Mouse (Mus musculus) cortical plate, adult 2 months (tissue): ENCODE results near the gene Nap1l4. TPM values are rescaled to one million over a fixed set of nuclear protein-coding genes. Genes with fewer than 3 reads are reported as not detected.

Experiments
- H3K27ac ChIP-seq: fragments of 200-500 bp; 2 replicates; pipeline ENCODE4 v1.5.1; 2012; ENCODE audit warnings: low read length, control low read depth, inconsistent platforms; ENCODE audit not compliant: insufficient read depth
- H3K4me1 ChIP-seq: fragments of 200-500 bp; 2 replicates; pipeline ENCODE4 v1.6.1; 2011; ENCODE audit warnings: low read length; ENCODE audit not compliant: control insufficient read depth, insufficient read depth
- H3K4me3 ChIP-seq: fragments of 200-500 bp; 2 replicates; pipeline ENCODE4 v1.5.1; 2011; ENCODE audit warnings: mild to moderate bottlenecking, low read length, control low read depth; ENCODE audit not compliant: insufficient read depth
- CTCF ChIP-seq: fragments of 200-500 bp; IDR thresholded peaks from 2 replicates; pipeline ENCODE4 v1.5.1; 2011; ENCODE audit warnings: mild to moderate bottlenecking, control low read depth, low read length; ENCODE audit not compliant: insufficient read depth; ENCODE audit errors: extremely low read depth
- POLR2A ChIP-seq: fragments of 200-500 bp; IDR thresholded peaks from 2 replicates; pipeline ENCODE4 v1.6.1; 2011; ENCODE audit warnings: mild to moderate bottlenecking, low read length, control low read depth; ENCODE audit not compliant: insufficient read depth; ENCODE audit errors: extremely low read depth
- polyA plus RNA-seq: library from polyadenylated mRNA; depleted of rRNA; stranded (reverse); fragments of >200 nt; gene quantifications from 2 replicates; pipeline ENCODE4 v1.2.3, GENCODE M21; 2012

The Nap1l4 gene
- polyA plus RNA-seq, 1 experiment: 130 TPM

GRCm38 (mm10) chr7:143493616-143494126, 55.2 kb downstream of the Nap1l4 start:
- H3K27ac ChIP-seq: no peak overlapping the region
- no peak overlapping the region for H3K4me3 ChIP-seq
- no peaks in the 10 kb centered on the region for H3K4me1 ChIP-seq
- TF ChIP-seq POLR2A: no peak

- no peak for TF ChIP-seq POLR2A
- TF ChIP-seq CTCF: no peak
- no peak overlapping the region for H3K27ac ChIP-seq
- H3K4me3 ChIP-seq: no peak overlapping the region
- H3K4me1 ChIP-seq: no peaks in the 10 kb centered on the region
Measured at GRCm38 (mm10) chr7:143489735-143490134, 59.2 kb downstream of the Nap1l4 start.

GRCm38 (mm10) chr7:143482541-143482940, 66.4 kb downstream of the Nap1l4 start:
- H3K27ac ChIP-seq: no peak overlapping the region
- TF ChIP-seq POLR2A: no peak
- TF ChIP-seq CTCF: no peak
- no peaks in the 10 kb centered on the region for H3K4me1 ChIP-seq
- H3K4me3 ChIP-seq: no peak overlapping the region

- Histone ChIP-seq H3K4me1 (no peaks in the 10 kb centered on the region), H3K27ac (no peak overlapping the region), H3K4me3 (no peak overlapping the region)
- TF ChIP-seq POLR2A (no peak), CTCF (no peak)
Measured at GRCm38 (mm10) chr7:143481806-143482387, 67.0 kb downstream of the Nap1l4 start.

GRCm38 (mm10) chr7:143480498-143480897, 68.4 kb downstream of the Nap1l4 start:
- TF ChIP-seq CTCF (peak; percentile 38), POLR2A (no peak)
- no peak overlapping the region for H3K27ac ChIP-seq
- no peak overlapping the region for H3K4me3 ChIP-seq
- H3K4me1 ChIP-seq: no peaks in the 10 kb centered on the region

- H3K27ac ChIP-seq: no peak overlapping the region
- no peak overlapping the region for H3K4me3 ChIP-seq
- no peaks in the 10 kb centered on the region for H3K4me1 ChIP-seq
- TF ChIP-seq CTCF (no peak), POLR2A (no peak)
Measured at GRCm38 (mm10) chr7:143477800-143478199, 71.1 kb downstream of the Nap1l4 start.

GRCm38 (mm10) chr7:143476702-143477335, 72.1 kb downstream of the Nap1l4 start:
- H3K4me3 ChIP-seq: no peak overlapping the region
- TF ChIP-seq POLR2A: no peak
- no peak for TF ChIP-seq CTCF
- no peaks in the 10 kb centered on the region for H3K4me1 ChIP-seq
- no peak overlapping the region for H3K27ac ChIP-seq

- no peak overlapping the region for H3K27ac ChIP-seq
- TF ChIP-seq CTCF (no peak), POLR2A (no peak)
Measured at GRCm38 (mm10) chr7:143475876-143476275, 73.0 kb downstream of the Nap1l4 start.

GRCm38 (mm10) chr7:143474811-143475210, 74.1 kb downstream of the Nap1l4 start:
- no peaks in the 10 kb centered on the region for H3K4me1 ChIP-seq
- no peak overlapping the region for H3K27ac ChIP-seq
- no peak overlapping the region for H3K4me3 ChIP-seq
- TF ChIP-seq CTCF (no peak), POLR2A (no peak)

More at GRCm38 (mm10) chr7:143475876-143476275, 73.0 kb downstream of the Nap1l4 start:
- H3K4me1 ChIP-seq: no peaks in the 10 kb centered on the region
- no peak overlapping the region for H3K4me3 ChIP-seq
